Mouse (Mus musculus) brain, embryonic 14.5 days (tissue): Measurements from ENCODE around the gene Pfkm.

Experiments used
- CTCF ChIP-seq: fragments of 200-500 bp; IDR thresholded peaks from 2 replicates; pipeline ENCODE4 v1.5.1; 2012; ENCODE audit warnings: inconsistent platforms, mild to moderate bottlenecking, moderate library complexity, borderline replicate concordance; ENCODE audit not compliant: insufficient read depth, insufficient read length; ENCODE audit errors: extremely low read depth
- POLR2A ChIP-seq: fragments of 200-500 bp; IDR thresholded peaks from 2 replicates; pipeline ENCODE4 v1.6.1; 2012; ENCODE audit warnings: mild to moderate bottlenecking, inconsistent platforms, borderline replicate concordance; ENCODE audit not compliant: poor library complexity, insufficient read depth, insufficient read length, severe bottlenecking; ENCODE audit errors: extremely low read depth

DNA sequence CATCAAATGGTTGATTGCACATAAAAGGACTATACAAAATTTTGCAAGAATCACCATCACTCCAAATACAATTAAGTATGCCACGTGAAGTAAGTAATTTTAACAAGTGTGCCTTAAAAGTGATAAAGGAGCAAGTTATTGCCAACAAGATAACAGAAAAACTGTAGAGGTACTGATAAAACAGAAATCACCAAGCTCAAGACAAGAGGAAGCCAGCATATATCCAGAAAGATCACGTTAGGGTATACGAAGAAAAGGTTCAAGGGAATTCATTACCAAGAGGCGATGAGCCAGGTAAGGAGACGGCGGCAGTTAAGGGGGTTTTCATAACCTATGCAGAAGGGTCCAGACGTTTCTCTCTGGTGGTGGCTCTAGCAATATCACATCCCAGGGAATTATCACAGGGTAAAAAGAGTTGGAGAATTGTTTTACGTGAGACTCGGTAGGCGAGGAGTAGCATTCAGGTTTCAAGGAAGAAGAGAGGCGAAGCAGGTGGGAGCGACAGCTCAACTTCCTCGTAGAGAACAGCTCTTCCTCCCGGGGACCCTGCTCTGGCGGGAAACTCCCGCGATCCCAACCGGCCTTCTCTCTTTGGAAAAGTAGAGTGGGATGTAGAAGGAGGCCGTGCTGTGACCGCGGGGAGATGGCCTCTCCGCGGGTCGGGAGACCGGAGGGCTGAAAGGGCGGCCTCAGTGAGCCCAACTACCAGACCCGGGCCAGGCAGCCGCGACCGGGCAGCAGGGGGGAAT is at the start of gene Pfkm:
- no peak for TF ChIP-seq CTCF
- no peak for TF ChIP-seq POLR2A
